Mouse (Mus musculus) kidney, postnatal 0 days (tissue): ENCODE results near the gene Gm21976. TPM values are rescaled to one million over a fixed set of nuclear protein-coding genes. Genes with fewer than 3 reads are reported as not detected.

Source experiments
- ATAC-seq: fragments of 200-750 bp; cut with Nextera tagmentation; replicated peaks from 2 replicates; pipeline ENCODE4 v1.8.0; 2017; ENCODE audit warnings: low read depth, moderate number of reproducible peaks, moderate TSS enrichment, moderate library complexity; ENCODE audit not compliant: low FRiP score
- DNase-seq: peaks from one replicate; pipeline ENCODE4 v3.0.0-alpha.2; 2016; ENCODE audit warnings: low spot score
- H3K27ac ChIP-seq: fragments of 300-500 bp; sonication (generic); 2 replicates; pipeline ENCODE4 v1.5.1; 2014; ENCODE audit warnings: mild to moderate bottlenecking
- H3K27me3 ChIP-seq: fragments of 300-500 bp; sonication (generic); 2 replicates; pipeline ENCODE4 v1.6.1; 2014; ENCODE audit warnings: low read length, mixed read lengths; ENCODE audit not compliant: insufficient read depth
- H3K36me3 ChIP-seq: fragments of 300-500 bp; sonication (generic); 2 replicates; pipeline ENCODE4 v1.6.1; 2014; ENCODE audit warnings: low read length, mixed read lengths; ENCODE audit not compliant: insufficient read depth
- H3K4me1 ChIP-seq: fragments of 300-500 bp; sonication (generic); replicated peaks from 2 replicates; pipeline ENCODE4 v1.6.1; 2014; ENCODE audit warnings: antibody characterized with exemption, low read length, mixed read lengths; ENCODE audit not compliant: insufficient read depth
- H3K4me2 ChIP-seq: fragments of 300-500 bp; sonication (generic); 2 replicates; pipeline ENCODE4 v1.6.1; 2014; ENCODE audit warnings: mild to moderate bottlenecking, low read length, moderate library complexity, mixed read lengths
- H3K4me3 ChIP-seq: fragments of 300-500 bp; sonication (generic); replicated peaks from 2 replicates; pipeline ENCODE4 v1.5.1; 2014; ENCODE audit warnings: low read depth, low read length
- H3K9ac ChIP-seq: fragments of 300-500 bp; sonication (generic); 2 replicates; pipeline ENCODE4 v1.6.1; 2014; ENCODE audit warnings: low read depth, low read length
- H3K9me3 ChIP-seq: fragments of 300-500 bp; sonication (generic); replicated peaks from 2 replicates; pipeline ENCODE4 v1.6.1; 2016; ENCODE audit warnings: low read length, inconsistent platforms, mixed read lengths
- CTCF ChIP-seq: IDR thresholded peaks from 2 replicates; pipeline ENCODE4 v1.5.1; 2016; ENCODE audit warnings: antibody characterized with exemption, low read depth, mild to moderate bottlenecking, moderate library complexity
- WGBS: fragments of 180-500 bp; shearing (Covaris S2); extraction: QIAGEN DNeasy Blood & Tissue Kit; methylation state at CpG from one replicate; pipeline ENCODE4 v1.1.7; 2014; 5-methylcytosine and 5-hydroxymethylcytosine counted together
- polyA plus RNA-seq: library from polyadenylated mRNA; unstranded; fragments of >200 nt; fragmentation: Nextera tagmentation; extraction: Ambion mirVana; gene quantifications from 2 replicates; pipeline ENCODE4 v1.2.1, GENCODE M21; 2015

Gene Gm21976
- polyA plus RNA-seq, 1 experiment from 2014 or later = not detected

DNA sequence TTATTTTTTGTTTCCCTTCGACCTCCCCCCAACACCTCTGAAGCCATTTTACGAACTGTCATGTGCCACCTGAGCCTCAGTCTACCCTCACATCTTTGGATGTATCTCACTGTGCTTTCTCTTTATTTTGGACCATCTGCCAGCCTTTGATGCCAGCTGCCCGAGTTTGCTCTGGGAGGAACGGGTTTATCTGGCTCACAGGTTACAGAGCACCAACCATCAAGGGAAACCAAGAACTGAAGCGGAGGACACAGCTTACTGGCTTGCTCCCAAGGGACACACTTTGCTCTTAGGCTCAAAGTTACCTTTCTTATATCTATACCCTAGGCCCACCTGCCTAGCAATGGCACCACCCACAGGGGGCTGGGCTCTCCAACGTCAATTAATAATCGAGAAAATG is 34.3 kb upstream of the Gm21976 start:
- no peak for DNase-seq
- H3K27me3 ChIP-seq = no peaks in the 10 kb centered on the region
- 58% methylated on average over 7 of the region's 7 CpGs for WGBS
- H3K4me2 ChIP-seq = no peak overlapping the region
- no peaks in the 10 kb centered on the region for H3K4me1 ChIP-seq
- no peak for TF ChIP-seq CTCF
- no peak for ATAC-seq
- H3K9ac ChIP-seq = no peak overlapping the region
- no peak overlapping the region for H3K27ac ChIP-seq
- H3K4me3 ChIP-seq = no peak overlapping the region
- peaks cover 23% of the 10 kb centered on the region for H3K36me3 ChIP-seq
- H3K9me3 ChIP-seq = no peaks in the 10 kb centered on the region

GRCm38 (mm10) chr13:98249594-98249993 is 30.1 kb upstream of the Gm21976 start:
- Histone ChIP-seq H3K27ac (no peak overlapping the region), H3K36me3 (peaks cover 54% of the 10 kb centered on the region), H3K9ac (no peak overlapping the region), H3K4me1 (no peaks in the 10 kb centered on the region), H3K27me3 (no peaks in the 10 kb centered on the region), H3K4me2 (no peak overlapping the region), H3K4me3 (no peak overlapping the region), H3K9me3 (no peaks in the 10 kb centered on the region)
- ATAC-seq = no peak
- 88% methylated on average over 10 of the region's 10 CpGs for WGBS
- no peak for DNase-seq
- TF ChIP-seq CTCF = no peak

GRCm38 (mm10) chr13:98254921-98255320 is 24.8 kb upstream of the Gm21976 start:
- Histone ChIP-seq H3K4me1 (no peaks in the 10 kb centered on the region), H3K9me3 (no peaks in the 10 kb centered on the region), H3K4me3 (no peak overlapping the region), H3K4me2 (no peak overlapping the region), H3K27ac (no peak overlapping the region), H3K27me3 (no peaks in the 10 kb centered on the region), H3K36me3 (peaks cover 50% of the 10 kb centered on the region), H3K9ac (no peak overlapping the region)
- peak; percentile 38 for DNase-seq
- TF ChIP-seq CTCF = no peak
- ATAC-seq = no peak
- WGBS = 77% methylated on average over 9 of the region's 9 CpGs

DNA sequence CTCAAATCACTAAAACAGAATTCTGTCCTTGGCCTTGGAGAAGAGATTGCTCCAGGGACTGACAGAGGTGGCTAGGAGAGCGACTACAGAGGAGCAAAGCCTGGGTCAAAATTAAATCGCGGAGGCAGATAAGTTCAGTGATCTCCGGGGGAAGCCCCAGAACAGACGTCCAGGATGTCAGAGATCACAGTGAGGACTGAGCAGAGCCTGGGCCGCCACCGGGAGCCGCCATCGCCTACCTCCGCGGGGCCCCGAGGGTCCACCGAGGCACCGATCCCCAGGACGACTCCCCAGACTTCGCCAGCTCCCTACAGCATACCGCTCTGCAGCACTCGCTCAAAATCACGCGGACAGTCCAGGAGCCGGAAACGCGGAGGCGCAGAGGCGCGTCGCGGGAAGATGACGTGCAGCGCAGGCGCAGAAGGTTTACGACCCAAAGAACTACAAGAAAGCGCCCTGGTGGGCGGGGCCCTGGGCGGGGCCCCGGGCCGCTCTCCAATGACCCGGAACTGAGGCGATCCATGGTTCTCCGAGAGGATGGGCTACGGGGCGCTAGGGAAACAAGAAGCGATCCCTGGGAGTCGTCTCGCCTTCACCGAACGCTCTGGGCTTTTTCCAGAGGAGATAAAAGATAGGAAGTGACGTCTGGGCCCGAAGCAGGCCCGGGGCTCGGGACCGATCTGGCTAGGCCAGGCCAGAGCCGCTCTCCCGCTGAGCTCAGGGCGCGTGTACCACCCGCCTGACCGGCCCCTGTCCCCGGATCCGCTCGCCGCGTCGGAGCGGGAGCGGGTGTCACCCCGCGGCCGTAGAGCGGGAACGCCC is 16.8 kb upstream of the Gm21976 start, which contains the start of the genes Utp15 and Ankra2:
Utp15 (minus strand) TSS at position 406 of the 822 bp plus-strand sequence.
Ankra2 (plus strand) TSS at position 439 of the 822 bp plus-strand sequence.
- DNase-seq = peak; percentile 98
- under 1% methylated on average over 71 of the region's 71 CpGs for WGBS
- no peak for TF ChIP-seq CTCF
- Histone ChIP-seq H3K27ac (peak within 1 kb of the TSS; percentile 78), H3K4me2 (peak within 1 kb of the TSS; percentile 81), H3K4me3 (peak within 1 kb of the TSS; percentile 68), H3K27me3 (no peaks in the 10 kb centered on the region), H3K9me3 (no peaks in the 10 kb centered on the region), H3K36me3 (peaks cover 4% of the 10 kb centered on the region), H3K4me1 (peaks cover 3% of the 10 kb centered on the region; the same call in 1 of the 2 replicates), H3K9ac (peak within 1 kb of the TSS; percentile 84)
- ATAC-seq = peak; percentile 99

- TF ChIP-seq CTCF = peak; percentile 22; the same call in 1 of the 2 replicates
- DNase-seq (peak; percentile 42), ATAC-seq (0 out of 2 replicates have a peak, but pooled peaks have one; percentile 9)
Observed at GRCm38 (mm10) chr13:98263458-98263987, 16.2 kb upstream of the Gm21976 start.

DNA sequence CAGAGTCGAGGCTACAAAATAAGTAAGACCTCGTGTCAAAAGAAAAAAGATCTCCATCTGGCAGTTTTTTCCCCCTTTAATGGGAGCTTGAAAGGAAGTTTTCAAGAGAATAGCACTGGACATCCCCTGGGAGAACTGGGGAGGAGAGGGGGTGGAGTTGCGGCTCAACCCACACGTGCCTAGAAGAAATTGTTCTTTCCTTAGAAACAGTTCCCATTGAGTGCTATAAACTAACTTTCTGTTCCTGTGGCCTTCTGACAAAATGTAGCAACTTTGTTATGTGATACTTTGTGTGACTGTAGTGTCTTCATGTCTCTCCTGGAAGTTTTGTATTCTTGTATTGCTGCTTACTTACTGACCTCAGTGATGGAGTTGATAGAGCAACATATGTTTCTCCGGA is 15.6 kb upstream of the Gm21976 start:
- DNase-seq (peak; percentile 32), ATAC-seq (no peak)
- H3K27ac ChIP-seq = no peak overlapping the region
- peak overlapping the region; percentile 68 for H3K4me3 ChIP-seq
- no peaks in the 10 kb centered on the region for H3K27me3 ChIP-seq
- TF ChIP-seq CTCF = no peak
- H3K4me2 ChIP-seq = peak overlapping the region; percentile 81
- WGBS = 33% methylated on average over 5 of the region's 5 CpGs
- H3K9me3 ChIP-seq = no peaks in the 10 kb centered on the region
- H3K4me1 ChIP-seq = peaks cover 3% of the 10 kb centered on the region; the same call in 1 of the 2 replicates
- H3K36me3 ChIP-seq = peaks cover 14% of the 10 kb centered on the region
- peak overlapping the region; percentile 75 for H3K9ac ChIP-seq

More at GRCm38 (mm10) chr13:98263458-98263987, 16.2 kb upstream of the Gm21976 start:
- Histone ChIP-seq H3K9ac (peak overlapping the region; percentile 75), H3K4me1 (peaks cover 3% of the 10 kb centered on the region; the same call in 1 of the 2 replicates), H3K9me3 (no peaks in the 10 kb centered on the region), H3K27me3 (no peaks in the 10 kb centered on the region), H3K27ac (peak overlapping the region; percentile 78), H3K36me3 (peaks cover 11% of the 10 kb centered on the region), H3K4me2 (peak overlapping the region; percentile 81), H3K4me3 (peak overlapping the region; percentile 68)
- under 1% methylated on average over 16 of the region's 16 CpGs for WGBS
